Mouse (Mus musculus): Measurements from ENCODE around the gene Gria1.
A peak's percentile ranks its signal among the peaks of the same experiment; 100 is the strongest.

The Gria1 gene

GRCm38 (mm10) chr11:57160076-57160475 lies 148.9 kb downstream of the Gria1 start:
- no peak for DNase-seq (ENCODE audit: extremely low spot score, low read depth, low spot score)

GRCm38 (mm10) chr11:57162931-57163330 lies 151.7 kb downstream of the Gria1 start:
- no peak for DNase-seq (ENCODE audit: extremely low spot score, low read depth, low spot score)

GRCm38 (mm10) chr11:57170058-57170457 lies 158.9 kb downstream of the Gria1 start:
- DNase-seq (ENCODE audit: extremely low spot score, low read depth, low spot score), result no peak

- DNase-seq (ENCODE audit: extremely low spot score, low read depth, low spot score), result no peak
These were observed 163.0 kb downstream of the Gria1 start for GRCm38 (mm10) chr11:57174165-57174564.

GRCm38 (mm10) chr11:57176552-57176951 lies 165.4 kb downstream of the Gria1 start:
- DNase-seq (ENCODE audit: extremely low spot score, low read depth, low spot score), result peak; percentile 26

- DNase-seq (ENCODE audit: extremely low spot score, low read depth, low spot score), result no peak
These were observed 173.0 kb downstream of the Gria1 start for GRCm38 (mm10) chr11:57184216-57184615.

- no peak for DNase-seq (ENCODE audit: extremely low spot score, low read depth, low spot score)
These were observed 173.9 kb downstream of the Gria1 start for GRCm38 (mm10) chr11:57185110-57185509.

GRCm38 (mm10) chr11:57189391-57189790 lies 178.2 kb downstream of the Gria1 start:
- DNase-seq (ENCODE audit: extremely low spot score, low read depth, low spot score), result no peak

- no peak for DNase-seq (ENCODE audit: extremely low spot score, low read depth, low spot score)
These were observed 183.6 kb downstream of the Gria1 start for GRCm38 (mm10) chr11:57194746-57195145.

- DNase-seq (ENCODE audit: extremely low spot score, low read depth, low spot score), result no peak
These were observed 190.2 kb downstream of the Gria1 start for GRCm38 (mm10) chr11:57201245-57201976.

- no peak for DNase-seq (ENCODE audit: extremely low spot score, low read depth, low spot score)
These were observed 193.2 kb downstream of the Gria1 start for GRCm38 (mm10) chr11:57204371-57204770.

GRCm38 (mm10) chr11:57207260-57207659 lies 196.1 kb downstream of the Gria1 start:
- DNase-seq (ENCODE audit: extremely low spot score, low read depth, low spot score), result no peak

- no peak for DNase-seq (ENCODE audit: extremely low spot score, low read depth, low spot score)
These were observed 202.9 kb downstream of the Gria1 start for GRCm38 (mm10) chr11:57214079-57214478.

GRCm38 (mm10) chr11:57214583-57214982 lies 203.4 kb downstream of the Gria1 start:
- no peak for DNase-seq (ENCODE audit: extremely low spot score, low read depth, low spot score)

- DNase-seq (ENCODE audit: extremely low spot score, low read depth, low spot score), result no peak
These were observed 211.8 kb downstream of the Gria1 start for GRCm38 (mm10) chr11:57222797-57223569.

GRCm38 (mm10) chr11:57235446-57235845 lies 224.3 kb downstream of the Gria1 start:
- no peak for DNase-seq (ENCODE audit: extremely low spot score, low read depth, low spot score)

- no peak for DNase-seq (ENCODE audit: extremely low spot score, low read depth, low spot score)
These were observed 225.2 kb downstream of the Gria1 start for GRCm38 (mm10) chr11:57236431-57236830.

- no peak for DNase-seq (ENCODE audit: extremely low spot score, low read depth, low spot score)
These were observed 228.6 kb downstream of the Gria1 start for GRCm38 (mm10) chr11:57239758-57240157.

- DNase-seq (ENCODE audit: extremely low spot score, low read depth, low spot score), result no peak
These were observed 232.6 kb downstream of the Gria1 start for GRCm38 (mm10) chr11:57243835-57244234.

GRCm38 (mm10) chr11:57244543-57244942 lies 233.4 kb downstream of the Gria1 start:
- DNase-seq (ENCODE audit: extremely low spot score, low read depth, low spot score), result no peak

GRCm38 (mm10) chr11:57248870-57249269 lies 237.7 kb downstream of the Gria1 start:
- no peak for DNase-seq (ENCODE audit: extremely low spot score, low read depth, low spot score)

- no peak for DNase-seq (ENCODE audit: extremely low spot score, low read depth, low spot score)
These were observed 238.9 kb downstream of the Gria1 start for GRCm38 (mm10) chr11:57250129-57250528.

All from hindlimb bud, embryonic 11.5 days (tissue).